Mouse (Mus musculus) myocyte (in vitro differentiated cells): ENCODE data around the gene Hcrt. TPM values are rescaled to one million over a fixed set of nuclear protein-coding genes. Genes with fewer than 3 reads are reported as not detected.

Source experiments
- H3K27me3 ChIP-seq: one replicate; pipeline ENCODE4 v1.6.1; 2011; ENCODE audit not compliant: control insufficient read depth, insufficient read depth, insufficient read length
- H3K36me3 ChIP-seq: one replicate; pipeline ENCODE4 v1.6.1; 2011; ENCODE audit not compliant: control insufficient read depth, insufficient read depth
- H3K4me2 ChIP-seq: one replicate; pipeline ENCODE4 v1.6.1; 2011; ENCODE audit warnings: low read depth, control low read depth
- H3K4me3 ChIP-seq: one replicate; pipeline ENCODE4 v1.5.1; 2011; ENCODE audit warnings: mild to moderate bottlenecking, control low read depth, moderate library complexity
- H3K79me2 ChIP-seq: one replicate; pipeline ENCODE4 v1.6.1; 2011; ENCODE audit not compliant: control insufficient read depth, insufficient read depth
- H3ac ChIP-seq: one replicate; pipeline ENCODE4 v1.6.1; 2011; ENCODE audit not compliant: control insufficient read depth, insufficient read length
- CEBPB ChIP-seq: IDR thresholded peaks from 2 replicates; pipeline ENCODE4 v1.6.1; 2011; ENCODE audit warnings: mild to moderate bottlenecking, moderate library complexity; ENCODE audit not compliant: poor library complexity, insufficient read depth, severe bottlenecking
- E2F4 ChIP-seq: IDR thresholded peaks from one replicate; pipeline ENCODE4 v1.6.1; 2011; ENCODE audit warnings: mild to moderate bottlenecking, control low read depth, moderate library complexity; ENCODE audit not compliant: insufficient read depth
- MAX ChIP-seq: IDR thresholded peaks from one replicate; pipeline ENCODE4 v1.6.1; 2011; ENCODE audit warnings: low read depth, mild to moderate bottlenecking, control low read depth
- MYOD1 ChIP-seq, 3 experiments: IDR thresholded peaks; one replicate each; pipeline ENCODE4 v1.6.1; 2011; ENCODE audit warnings: control low read depth in 2 of 3, low read depth in 2 of 3, mild to moderate bottlenecking in 2 of 3, moderate library complexity in 1 of 3; ENCODE audit not compliant: insufficient read length in 2 of 3, control insufficient read depth in 1 of 3
- MYOG ChIP-seq, 3 experiments: IDR thresholded peaks; one replicate each; pipeline ENCODE4 v1.6.1; 2011; ENCODE audit warnings: control low read depth in 2 of 3, low read depth in 2 of 3, mild to moderate bottlenecking in 2 of 3; ENCODE audit not compliant: insufficient read length in 2 of 3, control insufficient read depth in 1 of 3, insufficient read depth in 1 of 3
- POLR2A ChIP-seq: IDR thresholded peaks from one replicate; pipeline ENCODE4 v1.6.1; 2011; ENCODE audit warnings: low read depth, mild to moderate bottlenecking, control low read depth, moderate library complexity; ENCODE audit not compliant: insufficient read length
- POLR2AphosphoS2 ChIP-seq: IDR thresholded peaks from one replicate; pipeline ENCODE4 v1.6.1; 2011; ENCODE audit warnings: low read depth, control low read depth; ENCODE audit not compliant: insufficient read length
- REST ChIP-seq: IDR thresholded peaks from one replicate; pipeline ENCODE4 v1.6.1; 2011; ENCODE audit warnings: mild to moderate bottlenecking, control low read depth, moderate library complexity; ENCODE audit not compliant: insufficient read depth, insufficient read length
- SRF ChIP-seq: IDR thresholded peaks from one replicate; pipeline ENCODE4 v1.6.1; 2011; ENCODE audit warnings: low read depth; ENCODE audit not compliant: control insufficient read depth, insufficient read length
- TCF12 ChIP-seq: IDR thresholded peaks from one replicate; pipeline ENCODE4 v1.6.1; 2011; ENCODE audit warnings: mild to moderate bottlenecking, control low read depth; ENCODE audit not compliant: poor library complexity, insufficient read depth, severe bottlenecking
- TCF3 ChIP-seq: IDR thresholded peaks from one replicate; pipeline ENCODE4 v1.6.1; 2011; ENCODE audit warnings: low read depth, control low read depth; ENCODE audit not compliant: insufficient read length
- USF1 ChIP-seq: IDR thresholded peaks from one replicate; pipeline ENCODE4 v1.6.1; 2011; ENCODE audit warnings: low read depth, mild to moderate bottlenecking, control low read depth, moderate library complexity
- polyA plus RNA-seq: library from polyadenylated mRNA; unstranded; fragments of >200 nt; fragmentation: generic; extraction: Trizol; gene quantifications from one replicate; pipeline ENCODE4 v1.2.1, GENCODE M21; 2012; ENCODE audit warnings: missing spikeins

Gene Hcrt
- polyA plus RNA-seq, 1 experiment = not detected

- H3ac ChIP-seq = no peak overlapping the region
- H3K4me2 ChIP-seq = peak overlapping the region; percentile 27
- no peaks in the 10 kb centered on the region for H3K79me2 ChIP-seq
- H3K36me3 ChIP-seq = peaks cover 11% of the 10 kb centered on the region
- no peak overlapping the region for H3K4me3 ChIP-seq
- no peaks in the 10 kb centered on the region for H3K27me3 ChIP-seq
- TF ChIP-seq TCF3 (peak; percentile 0), CEBPB (0 out of 2 replicates have a peak, but pooled peaks have one; percentile 37), MYOD1 (IDR thresholded peaks at IDR 0.05; ENCODE audit: control insufficient read depth in 1 of 3, insufficient read length in 2 of 3, low read depth in 2 of 3) (peak in 2 of 3 experiments; percentile 60 to 66), SRF (no peak), MYOG (IDR thresholded peaks at IDR 0.05; ENCODE audit: control insufficient read depth in 1 of 3, insufficient read depth in 1 of 3, insufficient read length in 2 of 3, low read depth in 2 of 3) (peak in 2 of 3 experiments; percentile 57 to 85), TCF12 (peak; percentile 68)
Measured at GRCm38 (mm10) chr11:100805535-100805934, 42.8 kb upstream of the Hcrt start.

- Histone ChIP-seq H3ac (no peak overlapping the region), H3K4me2 (no peak overlapping the region), H3K4me3 (no peak overlapping the region), H3K79me2 (no peaks in the 10 kb centered on the region), H3K36me3 (peaks cover 11% of the 10 kb centered on the region), H3K27me3 (no peaks in the 10 kb centered on the region)
- TF ChIP-seq E2F4 (no peak), REST (no peak), CEBPB (no peak), TCF12 (no peak), MYOG (IDR thresholded peaks at IDR 0.05; ENCODE audit: control insufficient read depth in 1 of 3, insufficient read depth in 1 of 3, insufficient read length in 2 of 3, low read depth in 2 of 3) (no peak), TCF3 (no peak), POLR2AphosphoS2 (no peak), USF1 (no peak), POLR2A (no peak), MAX (no peak)
Measured at GRCm38 (mm10) chr11:100804409-100804808, 41.7 kb upstream of the Hcrt start.

GRCm38 (mm10) chr11:100799426-100799825 is 36.7 kb upstream of the Hcrt start:
- no peak for TF ChIP-seq POLR2AphosphoS2
- TF ChIP-seq USF1 = no peak
- TF ChIP-seq REST = no peak
- no peak for TF ChIP-seq E2F4
- H3K4me2 ChIP-seq = no peak overlapping the region
- peaks cover 14% of the 10 kb centered on the region for H3K36me3 ChIP-seq
- H3ac ChIP-seq = no peak overlapping the region
- H3K27me3 ChIP-seq = no peaks in the 10 kb centered on the region
- H3K4me3 ChIP-seq = no peak overlapping the region
- no peaks in the 10 kb centered on the region for H3K79me2 ChIP-seq

GRCm38 (mm10) chr11:100796585-100796984 is 33.9 kb upstream of the Hcrt start:
- no peaks in the 10 kb centered on the region for H3K27me3 ChIP-seq
- peaks cover 3% of the 10 kb centered on the region for H3K36me3 ChIP-seq
- no peak overlapping the region for H3K4me2 ChIP-seq
- H3K79me2 ChIP-seq = no peaks in the 10 kb centered on the region
- no peak overlapping the region for H3K4me3 ChIP-seq
- TF ChIP-seq TCF12 = no peak
- TF ChIP-seq USF1 = no peak
- TF ChIP-seq E2F4 = no peak
- TF ChIP-seq CEBPB = no peak
- TF ChIP-seq MYOD1 (IDR thresholded peaks at IDR 0.05; ENCODE audit: control insufficient read depth in 1 of 3, insufficient read length in 2 of 3, low read depth in 2 of 3) = no peak
- TF ChIP-seq MAX = no peak
- TF ChIP-seq SRF = no peak
- no peak for TF ChIP-seq POLR2AphosphoS2
- TF ChIP-seq POLR2A = no peak
- no peak for TF ChIP-seq MYOG (IDR thresholded peaks at IDR 0.05; ENCODE audit: control insufficient read depth in 1 of 3, insufficient read depth in 1 of 3, insufficient read length in 2 of 3, low read depth in 2 of 3)
- H3ac ChIP-seq = no peak overlapping the region

GRCm38 (mm10) chr11:100795386-100795785 is 32.7 kb upstream of the Hcrt start:
- H3K4me3 ChIP-seq = no peak overlapping the region
- no peaks in the 10 kb centered on the region for H3K79me2 ChIP-seq
- H3K4me2 ChIP-seq = no peak overlapping the region
- no peak for TF ChIP-seq MYOG (IDR thresholded peaks at IDR 0.05; ENCODE audit: control insufficient read depth in 1 of 3, insufficient read depth in 1 of 3, insufficient read length in 2 of 3, low read depth in 2 of 3)
- no peak for TF ChIP-seq E2F4
- TF ChIP-seq SRF = no peak
- no peak overlapping the region for H3ac ChIP-seq
- H3K27me3 ChIP-seq = no peaks in the 10 kb centered on the region
- peaks cover 3% of the 10 kb centered on the region for H3K36me3 ChIP-seq
